Comparison of ENCODE assay signal across 11 mouse cellular contexts in genomic region chr8:122548331-122548730, GRCm38 (mm10). TPM values are rescaled to one million over a fixed set of nuclear protein-coding genes. Genes with fewer than 3 reads are reported as not detected.
DNase-seq lines count a peak whose midpoint lies in the region; ATAC-seq and TF ChIP-seq lines count a peak whose summit lies in the region.
"Had no signal": no experiment of that assay in that cellular context is flagged by ENCODE, and none has a peak within 500 bp of the region (broad histone marks: within the 10 kb centered on the region; RNA-seq: fewer than 3 reads in every experiment).

No protein-coding gene starts in this region.

- no peak for TF ChIP-seq EP300 in heart, adult 2 months (IDR thresholded peaks at IDR 0.05; ENCODE audit: insufficient read depth, low read depth, low read length)

- H3K4me3 ChIP-seq in heart, adult 2 months: no peak overlapping the region
- no peak overlapping the region for H3K4me3 ChIP-seq in lung, embryonic 14.5 days (ENCODE audit: low read depth, low read length)
- no peak overlapping the region for H3K4me3 ChIP-seq in lung, adult 2 months (replicated peaks; ENCODE audit: extremely low read depth, low read depth, low read length)
- peak overlapping the region; percentile 93; the same call in 1 of the 2 replicates for H3K4me3 ChIP-seq in embryonic fibroblast, embryonic 13.5 days (ENCODE audit: insufficient read depth, low read length)
- no peak overlapping the region for H3K4me3 ChIP-seq in small intestine, adult 2 months (ENCODE audit: low read depth, low read length)

- no peaks in the 10 kb centered on the region for H3K9me3 ChIP-seq in lung, embryonic 14.5 days (ENCODE audit: low read depth, low read length)

- H3K79me2 ChIP-seq in heart, adult 2 months (replicated peaks; ENCODE audit: control insufficient read depth, insufficient read depth, low read length): peaks cover 6% of the 10 kb centered on the region

- no peak for DNase-seq in heart, adult 2 months
- DNase-seq in heart, postnatal 25 days (ENCODE audit: low spot score): no peak
- DNase-seq in lung, embryonic 14.5 days: no peak
- no peak for DNase-seq in lung, adult 2 months
- DNase-seq in cerebellum, adult 18-20 months: no peak
- DNase-seq: adrenal gland, adult 8-10 months; gastrocnemius, postnatal 10 days had no signal

- intact Hi-C loops in heart, adult 2 months (cut with DNase I): no loop called here
- intact Hi-C loops in heart, postnatal 25 days (cut with DNase I): no loop called here

- TF ChIP-seq CTCF in heart, adult 2 months (IDR thresholded peaks at IDR 0.05): no peak
- no peak for TF ChIP-seq CTCF in lung, embryonic 14.5 days (IDR thresholded peaks at IDR 0.05; ENCODE audit: low read depth)
- TF ChIP-seq CTCF in lung, adult 2 months (IDR thresholded peaks at IDR 0.05; ENCODE audit: insufficient read depth, low read length): no peak
- TF ChIP-seq CTCF in embryonic fibroblast, embryonic 13.5 days (IDR thresholded peaks at IDR 0.05; ENCODE audit: borderline replicate concordance, insufficient read depth, low read length): no peak
- no peak for TF ChIP-seq CTCF in small intestine, adult 2 months (IDR thresholded peaks at IDR 0.05; ENCODE audit: extremely low read depth, insufficient read length, insufficient replicate concordance, low read depth, low read length)

- 57% methylated on average over 13 of the region's 13 CpGs for WGBS in heart, adult 2 months
- WGBS in lung, embryonic 14.5 days: 54% methylated on average over 13 of the region's 13 CpGs
- 37% methylated on average over 13 of the region's 13 CpGs for WGBS in lung, adult 2 months
- 73% methylated on average over 13 of the region's 13 CpGs for WGBS in small intestine, adult 2 months

- H3K36me3 ChIP-seq in heart, adult 2 months (ENCODE audit: control insufficient read depth, insufficient read depth, low read length): no peaks in the 10 kb centered on the region
- peaks cover 12% of the 10 kb centered on the region; the same call in 1 of the 2 replicates for H3K36me3 ChIP-seq in lung, embryonic 14.5 days (ENCODE audit: insufficient read depth)
- no peaks in the 10 kb centered on the region for H3K36me3 ChIP-seq in small intestine, adult 2 months (ENCODE audit: control insufficient read depth, insufficient read depth, low read length)

- no peak for ATAC-seq in lung, embryonic 14.5 days (ENCODE audit: insufficient read depth)
- no peak for ATAC-seq in erythroid progenitor cell, adult 5-6 weeks (replicated peaks; ENCODE audit: low FRiP score, poor library complexity, severe bottlenecking)
- ATAC-seq: midbrain, embryonic 16.5 days had no signal

- H3K9ac ChIP-seq in heart, adult 2 months (ENCODE audit: low read depth, low read length): no peak overlapping the region
- H3K9ac ChIP-seq in lung, embryonic 14.5 days: no peak overlapping the region; the same call in 1 of the 2 replicates

- peaks cover 11% of the 10 kb centered on the region for H3K4me1 ChIP-seq in heart, adult 2 months (ENCODE audit: control insufficient read depth, insufficient read depth, low read length)
- peaks cover 18% of the 10 kb centered on the region for H3K4me1 ChIP-seq in lung, embryonic 14.5 days (ENCODE audit: insufficient read depth)
- peaks cover 32% of the 10 kb centered on the region for H3K4me1 ChIP-seq in lung, adult 2 months (ENCODE audit: control insufficient read depth, insufficient read depth, low read length)
- H3K4me1 ChIP-seq in embryonic fibroblast, embryonic 13.5 days (ENCODE audit: control insufficient read depth, insufficient read depth, low read length): peaks cover 9% of the 10 kb centered on the region
- peaks cover 10% of the 10 kb centered on the region for H3K4me1 ChIP-seq in small intestine, adult 2 months (ENCODE audit: control insufficient read depth, insufficient read depth, insufficient read length, low read length)

- TF ChIP-seq POLR2A in heart, adult 2 months (IDR thresholded peaks at IDR 0.05; ENCODE audit: insufficient read depth, low read depth, low read length): no peak
- TF ChIP-seq POLR2A in lung, adult 2 months (IDR thresholded peaks at IDR 0.05; ENCODE audit: borderline replicate concordance, extremely low read depth, low read depth, low read length): no peak
- TF ChIP-seq POLR2A in embryonic fibroblast, embryonic 13.5 days (IDR thresholded peaks at IDR 0.05; ENCODE audit: low read depth, low read length): no peak
- TF ChIP-seq POLR2A in small intestine, adult 2 months (IDR thresholded peaks at IDR 0.05; ENCODE audit: low read depth, low read length): no peak

- H3K27me3 ChIP-seq in heart, adult 2 months (ENCODE audit: control insufficient read depth, insufficient read depth, low read length): no peaks in the 10 kb centered on the region
- H3K27me3 ChIP-seq in lung, embryonic 14.5 days (ENCODE audit: insufficient read depth, low read length): no peaks in the 10 kb centered on the region
- H3K27me3 ChIP-seq in small intestine, adult 2 months (ENCODE audit: control insufficient read depth, insufficient read depth, low read length): no peaks in the 10 kb centered on the region

- H3K4me2 ChIP-seq in lung, embryonic 14.5 days: peak overlapping the region; percentile 93

- peak overlapping the region; percentile 80 for H3K27ac ChIP-seq in heart, adult 2 months
- peak overlapping the region; percentile 69 for H3K27ac ChIP-seq in lung, embryonic 14.5 days (ENCODE audit: low read depth)
- H3K27ac ChIP-seq in embryonic fibroblast, embryonic 13.5 days (ENCODE audit: insufficient read depth, low read length): peak overlapping the region; percentile 79
- peak overlapping the region; percentile 46; the same call in 1 of the 2 replicates for H3K27ac ChIP-seq in small intestine, adult 2 months (ENCODE audit: insufficient read depth, low read depth, low read length)

RNA-seq across cellular contexts. Expression of gene Piezo1, which starts 2.8 kb away (rescaled TPM):
- 10 to 100 TPM; 14.0 to 14.8 TPM for total RNA-seq in heart, adult 2 months (2021)
- polyA plus RNA-seq in heart, adult 2 months (2012; rRNA removed): 48.5 and 55.5 TPM in 2 replicates
- total RNA-seq in heart, postnatal 25 days (2021): 10 to 100 TPM; 17.2 to 19.1 TPM
- 26.6 and 27.7 TPM in 2 replicates for polyA plus RNA-seq in lung, embryonic 14.5 days (2014; fragmentation: Nextera tagmentation; extraction: Ambion mirVana)
- polyA plus RNA-seq in lung, adult 2 months (2012; rRNA removed): 192 and 213 TPM in 2 replicates
- 146 and 158 TPM in 2 replicates for polyA plus RNA-seq in embryonic fibroblast, embryonic 13.5 days (2011; ENCODE audit: insufficient read length, low read depth, missing spikeins)
- polyA plus RNA-seq in small intestine, adult 2 months (2012; rRNA removed): 29.5 and 36.4 TPM in 2 replicates
- 32.1 and 43.2 TPM in 2 replicates for total RNA-seq in erythroid progenitor cell, adult 5-6 weeks (2015; ENCODE audit: low replicate concordance)
- 31.8 and 52.9 TPM in 2 replicates for total RNA-seq in erythroid progenitor cell, adult 5-6 weeks (2017; ENCODE audit: low replicate concordance)

RNA-seq across cellular contexts. Expression of gene Cdt1, which starts 19.5 kb away (rescaled TPM):
- 1 to 10 TPM; 2.0 to 2.7 TPM for total RNA-seq in heart, adult 2 months (2021)
- polyA plus RNA-seq in heart, adult 2 months (2012; rRNA removed): 3.2 and 3.5 TPM in 2 replicates
- total RNA-seq in heart, postnatal 25 days (2021): 1 to 10 TPM; 2.7 to 3.2 TPM
- 47.1 and 50.3 TPM in 2 replicates for polyA plus RNA-seq in lung, embryonic 14.5 days (2014; fragmentation: Nextera tagmentation; extraction: Ambion mirVana)
- polyA plus RNA-seq in lung, adult 2 months (2012; rRNA removed): 11.7 and 12.2 TPM in 2 replicates
- 11.8 and 15.9 TPM in 2 replicates for polyA plus RNA-seq in embryonic fibroblast, embryonic 13.5 days (2011; ENCODE audit: insufficient read length, low read depth, missing spikeins)
- polyA plus RNA-seq in small intestine, adult 2 months (2012; rRNA removed): 26.8 and 64.8 TPM in 2 replicates
- 55.5 and 65.8 TPM in 2 replicates for total RNA-seq in erythroid progenitor cell, adult 5-6 weeks (2015; ENCODE audit: low replicate concordance)
- total RNA-seq in erythroid progenitor cell, adult 5-6 weeks (2017; ENCODE audit: low replicate concordance): 33.0 and 77.8 TPM in 2 replicates

RNA-seq across cellular contexts. Expression of gene Aprt, which starts 28.4 kb away (rescaled TPM):
- total RNA-seq in heart, adult 2 months (2021): 10 to 100 TPM; 36.6 to 38.5 TPM
- 42.1 and 45.1 TPM in 2 replicates for polyA plus RNA-seq in heart, adult 2 months (2012; rRNA removed)
- 10 to 100 TPM; 30.6 to 39.3 TPM for total RNA-seq in heart, postnatal 25 days (2021)
- 338 and 366 TPM in 2 replicates for polyA plus RNA-seq in lung, embryonic 14.5 days (2014; fragmentation: Nextera tagmentation; extraction: Ambion mirVana)
- polyA plus RNA-seq in lung, adult 2 months (2012; rRNA removed): 108 and 109 TPM in 2 replicates
- 140 and 214 TPM in 2 replicates for polyA plus RNA-seq in embryonic fibroblast, embryonic 13.5 days (2011; ENCODE audit: insufficient read length, low read depth, missing spikeins)
- polyA plus RNA-seq in small intestine, adult 2 months (2012; rRNA removed): 327 and 537 TPM in 2 replicates
- total RNA-seq in erythroid progenitor cell, adult 5-6 weeks (2015; ENCODE audit: low replicate concordance): 39.4 and 53.7 TPM in 2 replicates
- 12.3 and 15.5 TPM in 2 replicates for total RNA-seq in erythroid progenitor cell, adult 5-6 weeks (2017; ENCODE audit: low replicate concordance)
